Mouse (Mus musculus): ENCODE results near the gene Ppp4r1.

DNA sequence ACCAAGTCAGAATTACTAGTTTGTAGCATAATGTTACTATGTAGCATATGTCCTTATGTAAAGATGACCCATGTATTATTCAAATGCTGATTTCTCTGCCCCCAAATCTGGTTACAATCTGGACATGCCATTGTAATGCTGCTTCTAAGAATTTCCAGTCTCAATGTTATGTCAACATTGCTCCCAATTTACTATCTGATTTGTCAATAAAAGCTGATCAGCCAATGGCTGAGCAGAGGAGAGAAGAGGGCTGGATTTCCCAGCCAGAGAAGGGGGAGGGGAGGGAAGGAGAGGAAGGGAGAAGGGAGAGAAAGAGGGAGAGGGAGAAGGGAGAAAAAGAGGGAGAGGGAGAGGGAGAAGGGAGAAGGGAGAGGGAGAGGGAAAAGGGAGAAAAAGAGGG is 82.9 kb downstream of the Ppp4r1 start:
- no peak for TF ChIP-seq POLR2A (IDR thresholded peaks at IDR 0.05; ENCODE audit: extremely low read depth, insufficient read depth, low read length)
- no peak for TF ChIP-seq CTCF (IDR thresholded peaks at IDR 0.05; ENCODE audit: extremely low read depth, insufficient read depth, low read length)
